Mouse (Mus musculus) gastrocnemius, adult 8-10 months (tissue): Measurements from ENCODE around the gene Adgre5. TPM values are rescaled to one million over a fixed set of nuclear protein-coding genes. Genes with fewer than 3 reads are reported as not detected.
A peak's percentile ranks its signal among the peaks of the same experiment; 100 is the strongest.

Source experiments
- DNase-seq, 2 experiments: peaks; one replicate each; pipeline ENCODE4 v3.0.0; 2022; ENCODE audit warnings: low spot score in 2 of 2
- total RNA-seq, 4 experiments: library from RNA; stranded (reverse); gene quantifications; 2 replicates each; pipeline ENCODE4 v1.2.4; 2022

Adgre5 gene
- total RNA-seq, 4 experiments from 2014 or later: 14.6 to 17.2 (median 15.6) TPM

- no peak for DNase-seq
These were observed 13.0 kb upstream of the Adgre5 start for GRCm38 (mm10) chr8:83754149-83754548.

- no peak for DNase-seq
These were observed 8.1 kb upstream of the Adgre5 start for GRCm38 (mm10) chr8:83749265-83749664.

GRCm38 (mm10) chr8:83748708-83749107 is 7.6 kb upstream of the Adgre5 start:
- peak; percentile 32 to 50 for DNase-seq

- DNase-seq: peak; percentile 39 to 56
These were observed 6.7 kb upstream of the Adgre5 start for GRCm38 (mm10) chr8:83747661-83748346.

GRCm38 (mm10) chr8:83744070-83744469 is 2.9 kb upstream of the Adgre5 start:
- DNase-seq: no peak

GRCm38 (mm10) chr8:83742968-83743367 is 1.8 kb upstream of the Adgre5 start:
- DNase-seq: no peak

- no peak for DNase-seq
These were observed 926 bp upstream of the Adgre5 start for GRCm38 (mm10) chr8:83741849-83742655.

GRCm38 (mm10) chr8:83740586-83740975 is 545 bp downstream of the Adgre5 start:
- DNase-seq: no peak

- no peak for DNase-seq
These were observed 1.2 kb downstream of the Adgre5 start for GRCm38 (mm10) chr8:83739711-83740468.

- no peak for DNase-seq
These were observed 2.0 kb downstream of the Adgre5 start for GRCm38 (mm10) chr8:83738949-83739710.

- peak; percentile 46 to 64 for DNase-seq
These were observed 3.1 kb downstream of the Adgre5 start for GRCm38 (mm10) chr8:83737852-83738562.

- DNase-seq: no peak
These were observed 3.8 kb downstream of the Adgre5 start for GRCm38 (mm10) chr8:83737346-83737745.

- no peak for DNase-seq
These were observed 4.4 kb downstream of the Adgre5 start for GRCm38 (mm10) chr8:83736681-83737080.

- no peak for DNase-seq
These were observed 8.2 kb downstream of the Adgre5 start for GRCm38 (mm10) chr8:83732919-83733318.

- no peak for DNase-seq
These were observed 9.2 kb downstream of the Adgre5 start for GRCm38 (mm10) chr8:83731906-83732305.

GRCm38 (mm10) chr8:83729009-83729807 is 11.9 kb downstream of the Adgre5 start:
- DNase-seq: no peak

- no peak for DNase-seq
These were observed 15.5 kb downstream of the Adgre5 start for GRCm38 (mm10) chr8:83725521-83726102.

- peak; percentile 59 to 69 for DNase-seq
These were observed 16.2 kb downstream of the Adgre5 start for GRCm38 (mm10) chr8:83724697-83725482.
